Mouse (Mus musculus): ENCODE measurements around the gene Plin2.
"Not testable (repeated sequence)": the region's sequence is repeated elsewhere in the genome, so short reads cannot be mapped to it uniquely, and the experiment has no call there.

Gene Plin2

GRCm38 (mm10) chr4:86631831-86632230 lies 38.0 kb downstream of the Plin2 start:
- DNase-seq (ENCODE audit: low spot score in 2 of 2): no peak

- not testable (repeated sequence) for DNase-seq (ENCODE audit: low spot score in 2 of 2)
Measured at GRCm38 (mm10) chr4:86626496-86626895, 43.4 kb downstream of the Plin2 start.

- DNase-seq (ENCODE audit: low spot score in 2 of 2): no peak
Measured at GRCm38 (mm10) chr4:86625463-86625862, 44.4 kb downstream of the Plin2 start.

GRCm38 (mm10) chr4:86622532-86622931 lies 47.3 kb downstream of the Plin2 start:
- DNase-seq (ENCODE audit: low spot score in 2 of 2): not testable (repeated sequence)

- DNase-seq (ENCODE audit: low spot score in 2 of 2): no peak
Measured at GRCm38 (mm10) chr4:86622116-86622515, 47.7 kb downstream of the Plin2 start.

GRCm38 (mm10) chr4:86620506-86620905 lies 49.4 kb downstream of the Plin2 start:
- DNase-seq (ENCODE audit: low spot score in 2 of 2): peak; percentile 3 to 45

GRCm38 (mm10) chr4:86612289-86612620 lies 57.6 kb downstream of the Plin2 start:
- DNase-seq (ENCODE audit: low spot score in 2 of 2): no peak

- DNase-seq (ENCODE audit: low spot score in 2 of 2): peak; percentile 92 to 95
Measured at GRCm38 (mm10) chr4:86611524-86612288, 58.2 kb downstream of the Plin2 start, which contains the start of gene Haus6. Gene Haus6 (minus strand): TSS chr4:86612055.

All from frontal cortex, postnatal 36 days (tissue).